Mouse (Mus musculus): ENCODE results near the gene Cenpo.

The Cenpo gene

DNA sequence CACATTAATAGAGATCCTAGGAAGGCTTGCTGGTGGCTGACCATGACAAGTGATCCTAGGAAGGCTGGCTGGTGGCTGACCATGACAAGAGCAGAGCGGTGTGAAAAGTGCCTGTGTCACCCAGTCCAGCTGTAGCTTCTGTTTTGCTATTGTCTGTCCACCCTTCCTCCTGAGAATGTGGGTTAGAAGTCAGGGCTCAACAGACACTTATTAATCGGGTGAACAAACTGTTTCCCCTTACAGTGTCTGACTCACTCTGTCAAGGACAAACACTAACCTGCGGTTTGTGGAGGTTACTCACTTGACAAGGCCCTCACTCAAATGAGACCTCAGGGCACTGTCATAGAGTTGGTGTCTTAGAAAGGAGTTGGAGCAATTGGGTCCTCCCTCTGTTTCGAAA is 35.4 kb downstream of the Cenpo start:
- no peak for DNase-seq

DNA sequence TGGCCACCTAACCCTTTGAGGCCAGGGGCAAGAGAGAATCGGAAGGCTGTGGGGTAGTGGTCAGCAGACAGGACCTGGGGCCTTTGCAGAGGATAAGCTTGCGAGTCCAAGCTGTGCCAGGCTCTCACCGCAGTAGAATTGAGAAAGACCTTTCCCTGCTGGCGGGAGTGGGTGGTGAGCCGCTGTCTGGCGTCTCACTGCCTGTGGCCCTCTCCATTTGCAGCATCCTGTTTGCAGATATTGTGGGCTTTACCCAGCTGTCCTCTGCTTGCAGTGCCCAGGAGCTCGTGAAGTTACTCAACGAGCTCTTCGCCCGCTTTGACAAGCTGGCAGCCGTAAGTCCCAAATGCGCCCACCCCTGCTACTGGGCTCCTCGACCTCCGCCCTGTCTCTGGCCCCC is 39.5 kb downstream of the Cenpo start:
- DNase-seq: no peak

DNA sequence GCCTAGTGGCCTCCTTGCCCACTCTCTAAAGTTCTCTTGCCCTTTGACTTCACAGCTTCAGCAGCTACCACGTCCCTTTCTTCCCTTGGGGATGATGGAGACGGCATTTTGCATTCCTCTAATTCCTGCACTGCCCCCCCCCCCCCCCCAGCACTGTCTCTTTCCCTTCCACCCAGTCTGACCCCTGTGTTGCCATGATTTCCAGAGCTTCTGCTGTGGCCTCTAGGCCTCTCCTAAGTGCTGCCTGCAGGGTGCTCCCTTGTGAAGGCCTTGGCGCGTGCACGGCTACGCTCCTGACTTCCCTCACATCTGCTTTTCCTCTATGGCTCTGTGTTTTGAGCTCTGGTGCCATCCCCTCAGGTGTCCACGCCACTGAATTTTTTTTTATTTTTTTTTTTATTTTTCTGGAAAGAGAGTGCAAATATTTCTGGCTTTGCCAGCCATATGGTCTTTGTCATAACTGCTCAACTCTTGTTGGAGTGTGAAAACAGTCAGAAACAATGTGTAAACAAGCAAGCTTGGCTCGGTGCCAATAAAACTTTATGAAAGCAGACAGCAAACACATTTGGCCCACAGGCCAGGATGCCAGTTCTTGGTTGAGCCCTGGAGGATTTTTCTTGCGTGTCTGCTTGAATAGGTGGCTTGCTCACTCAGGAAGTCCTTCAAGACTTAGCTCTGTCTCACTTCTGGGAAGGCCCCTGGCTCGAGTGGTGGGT is 40.9 kb downstream of the Cenpo start:
- DNase-seq: peak; percentile 60

DNA sequence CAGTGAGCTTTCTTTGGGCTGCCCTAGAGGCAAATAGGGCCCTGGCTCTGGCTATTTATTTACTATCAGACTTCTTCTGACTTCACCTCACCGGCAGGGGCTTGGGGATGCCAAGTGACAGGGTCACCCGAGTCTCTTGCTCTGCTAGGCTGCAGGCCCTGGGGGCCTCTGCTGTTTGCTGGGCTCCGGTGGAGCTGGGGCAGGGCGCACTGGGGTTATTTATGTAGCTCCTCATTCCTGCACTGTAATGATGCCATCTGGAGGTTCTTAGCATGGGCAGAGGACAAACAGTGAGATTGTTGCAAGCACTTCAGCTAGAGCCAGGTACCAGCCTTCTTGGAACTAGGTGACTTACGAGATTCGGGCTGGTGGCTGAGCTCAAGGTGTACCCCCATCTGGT is 41.6 kb downstream of the Cenpo start:
- peak; percentile 42 for DNase-seq

DNA sequence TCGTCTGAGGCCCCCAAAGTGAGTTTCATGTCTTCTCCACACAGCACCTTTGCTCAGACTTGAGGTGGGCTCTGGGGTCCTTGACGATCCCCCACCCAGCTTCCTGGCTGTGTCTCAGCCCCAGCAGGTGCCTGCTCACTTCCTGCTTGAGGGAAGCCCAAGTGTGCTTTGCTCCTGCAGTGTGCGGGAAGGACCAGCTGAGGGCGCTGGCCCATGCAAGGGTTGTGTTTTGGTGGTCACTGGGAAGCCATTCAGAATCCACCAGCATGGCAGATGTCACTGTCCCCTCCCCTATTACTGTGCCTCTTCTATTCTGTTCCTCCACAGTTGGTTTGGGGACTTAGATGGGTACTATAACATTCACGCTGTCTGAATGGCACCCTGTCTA is 45.0 kb downstream of the Cenpo start:
- peak; percentile 39 for DNase-seq

DNA sequence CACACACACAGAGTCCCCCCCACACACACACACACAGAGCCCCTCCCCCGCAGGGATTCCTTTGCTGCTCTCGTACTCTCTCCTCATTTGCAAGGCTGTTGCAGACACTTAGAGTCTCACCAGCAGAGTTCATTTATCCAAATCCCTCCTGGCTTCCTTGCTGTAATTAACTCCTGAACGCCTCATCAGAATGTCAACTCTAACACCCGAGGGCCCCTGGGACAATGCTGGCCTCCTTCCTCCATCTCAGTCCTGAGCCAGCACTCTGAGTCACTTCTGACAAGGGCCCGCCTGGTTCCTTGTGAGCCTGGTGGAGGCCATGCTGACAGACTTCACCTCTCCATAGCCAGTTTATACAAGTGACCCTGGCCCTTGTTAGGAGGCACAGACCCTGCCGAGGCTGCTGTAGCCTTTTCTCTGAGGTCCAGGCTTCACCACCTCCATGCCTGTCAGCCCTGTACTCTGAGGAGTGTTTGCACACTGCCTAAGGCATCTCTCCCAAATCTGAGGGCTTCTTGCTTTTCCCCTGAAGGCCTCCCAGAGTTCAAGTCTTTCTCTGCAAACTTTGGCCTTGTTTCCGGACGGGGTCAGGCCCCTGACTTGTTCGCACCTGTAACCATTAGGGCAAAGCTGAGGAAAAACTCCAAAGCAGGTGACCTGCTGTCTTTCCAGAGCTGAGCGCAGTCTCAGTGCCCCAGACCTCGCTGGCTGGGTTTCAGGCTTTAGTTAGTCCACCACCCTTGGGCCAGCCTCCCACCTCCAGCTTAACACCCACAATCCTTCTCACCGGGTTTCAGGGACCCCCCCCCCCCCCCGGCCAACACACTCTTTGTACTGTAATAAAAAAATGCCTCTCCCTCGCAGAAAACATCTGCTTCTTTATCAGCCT is 45.7 kb downstream of the Cenpo start:
- DNase-seq: peak; percentile 78

DNA sequence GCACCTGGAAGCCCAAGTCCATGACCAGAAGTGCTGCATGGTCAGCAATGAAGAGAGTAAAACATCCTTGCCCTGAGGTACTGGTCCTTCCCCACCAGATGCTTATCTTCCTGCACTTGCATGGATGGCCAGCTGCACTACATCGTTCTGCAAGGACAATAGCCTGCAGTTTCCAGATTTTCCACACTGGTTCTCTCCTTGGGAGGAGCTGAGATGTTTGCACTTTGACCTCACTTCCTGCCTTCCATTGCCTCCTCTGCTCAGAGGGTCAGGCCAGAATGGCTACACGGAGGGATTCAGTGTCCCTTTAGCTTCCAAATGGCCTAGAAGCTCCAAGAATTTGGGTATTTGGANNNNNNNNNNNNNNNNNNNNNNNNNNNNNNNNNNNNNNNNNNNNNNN is 49.4 kb downstream of the Cenpo start:
- DNase-seq: peak; percentile 45

DNA sequence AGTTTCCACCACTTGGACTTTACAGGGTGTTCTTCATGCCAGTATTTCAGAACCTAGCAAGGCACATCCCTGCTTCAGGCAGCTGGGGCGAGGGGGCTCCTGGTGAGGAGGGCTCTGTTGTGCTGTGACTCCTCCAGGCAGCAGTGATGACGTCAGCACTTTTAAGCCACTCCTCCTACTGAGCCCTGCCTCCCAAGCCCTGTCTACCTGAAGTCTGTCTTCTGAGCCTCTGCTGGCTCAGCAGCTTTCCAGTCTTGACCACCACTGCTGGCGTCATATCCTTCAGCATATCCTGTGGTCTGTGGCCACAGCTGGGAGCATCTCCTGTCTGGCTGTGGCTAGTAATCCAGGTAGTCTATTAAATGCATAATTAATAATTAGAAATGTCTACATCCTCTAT is 53.6 kb downstream of the Cenpo start:
- no peak for DNase-seq

DNA sequence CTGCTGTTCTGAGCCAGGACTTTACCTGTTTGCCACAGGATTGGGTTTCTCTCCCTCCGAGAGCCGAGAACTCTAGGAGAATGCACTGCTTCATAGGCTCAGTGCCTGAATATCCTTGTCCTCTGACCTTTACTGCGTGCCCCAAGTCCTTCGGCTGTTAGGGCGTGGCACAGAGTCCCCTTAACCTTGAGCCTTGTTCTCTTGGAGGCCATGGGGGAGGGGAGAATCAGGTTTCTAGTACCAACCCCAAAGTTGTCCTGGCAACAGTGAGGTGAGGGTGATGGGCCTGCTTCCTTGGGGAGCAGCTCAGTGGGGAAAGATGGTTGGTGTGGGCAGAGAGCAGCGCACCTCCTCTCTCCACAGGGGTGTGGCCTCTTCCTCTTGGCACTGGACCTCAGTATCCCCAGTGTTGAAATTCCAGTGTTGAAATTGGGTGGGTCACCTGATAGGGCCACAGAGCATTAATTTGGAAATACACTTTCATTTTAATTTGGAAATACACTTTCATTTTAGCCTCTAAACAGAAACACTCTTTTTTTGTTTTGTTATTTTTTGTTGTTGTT is 54.3 kb downstream of the Cenpo start:
- no peak for DNase-seq

DNA sequence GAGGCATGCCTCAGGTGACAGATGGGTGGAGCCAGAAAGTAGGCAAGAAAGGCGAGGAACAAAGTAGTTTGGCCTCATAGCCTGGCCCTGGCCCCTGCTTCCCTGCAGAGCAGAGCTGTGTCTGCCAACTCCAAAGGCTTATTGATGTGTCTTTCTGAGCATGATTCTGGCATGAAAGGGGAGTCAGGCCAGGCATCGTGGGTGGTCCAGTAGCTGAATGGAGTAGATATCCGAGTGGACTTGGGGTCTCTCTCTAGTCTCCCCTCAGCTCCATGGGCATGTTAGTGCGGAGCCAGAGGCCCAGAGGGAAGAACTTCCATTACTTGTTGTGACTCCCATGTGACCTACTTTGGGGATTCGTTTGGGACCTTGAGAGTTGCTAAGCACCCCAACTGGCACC is 55.3 kb downstream of the Cenpo start:
- DNase-seq: no peak

DNA sequence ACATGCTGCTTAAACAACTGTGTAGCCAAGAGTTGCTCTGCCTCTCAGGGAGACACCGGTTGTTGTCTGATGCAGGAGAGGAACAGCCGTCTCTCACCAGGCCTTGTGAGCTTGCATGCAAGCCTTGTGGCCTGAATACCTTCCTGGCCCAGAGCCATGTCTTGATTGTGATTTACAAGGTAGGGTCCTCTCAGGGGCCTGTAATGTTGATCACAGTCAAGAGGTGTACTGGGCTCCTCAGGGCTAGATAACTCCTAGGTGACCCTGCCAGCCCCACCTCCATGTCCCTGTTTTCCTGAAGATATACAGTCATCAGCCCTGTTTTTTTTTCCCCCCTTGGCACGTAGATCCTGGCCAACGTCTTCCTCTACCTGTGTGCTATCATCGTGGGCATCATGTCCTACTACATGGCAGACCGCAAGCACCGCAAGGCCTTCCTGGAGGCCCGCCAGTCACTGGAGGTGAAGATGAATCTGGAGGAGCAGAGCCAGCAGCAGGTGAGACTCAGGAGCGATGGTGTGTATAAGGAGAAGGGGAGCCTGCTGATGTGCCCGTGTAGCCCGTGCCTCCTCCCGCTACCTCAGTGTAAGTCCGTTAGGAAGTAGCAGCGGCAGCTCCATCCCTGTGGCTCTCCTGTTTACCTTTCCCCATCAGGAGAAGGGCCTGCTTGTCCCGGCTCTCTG is 60.8 kb downstream of the Cenpo start:
- DNase-seq: no peak

DNA sequence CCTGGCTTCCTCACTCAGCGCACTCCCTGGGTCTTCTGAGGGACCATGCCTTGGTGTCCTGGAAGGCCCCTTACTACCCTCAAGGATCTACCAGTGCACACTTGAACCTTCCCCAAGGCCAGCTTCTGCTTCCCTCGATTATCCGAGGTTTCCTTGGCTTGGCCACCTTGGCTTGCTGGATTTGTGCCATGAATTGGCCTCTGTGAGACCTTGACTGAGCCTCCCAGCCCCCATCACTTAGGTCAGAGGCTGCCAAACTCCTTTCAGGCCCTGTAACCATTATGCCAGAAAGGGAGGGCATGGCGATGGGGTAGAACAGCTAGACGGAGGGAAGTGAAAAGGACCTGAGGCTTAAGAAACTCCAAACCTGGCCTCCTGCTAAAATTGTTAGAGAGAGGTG is 64.5 kb downstream of the Cenpo start:
- DNase-seq: no peak

DNA sequence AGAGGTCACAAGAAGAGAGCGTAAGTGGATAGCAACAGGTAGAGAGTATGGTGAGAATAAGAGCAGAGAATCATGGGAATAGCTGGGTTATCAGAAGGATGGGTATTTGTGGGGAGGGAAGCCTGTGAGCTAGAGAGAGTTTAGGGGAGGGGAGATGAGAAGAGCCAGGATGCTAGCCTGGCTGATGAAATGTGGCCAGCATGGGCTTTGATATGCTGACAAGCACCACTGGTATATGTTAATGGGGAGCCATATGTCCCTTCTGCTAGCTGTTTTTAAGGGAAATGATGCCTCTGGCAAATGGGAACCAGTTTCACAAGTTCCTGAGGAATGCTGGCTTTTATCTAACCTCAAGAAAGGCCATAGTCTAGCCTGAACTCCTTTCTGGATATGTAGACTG is 65.0 kb downstream of the Cenpo start:
- no peak for DNase-seq

DNA sequence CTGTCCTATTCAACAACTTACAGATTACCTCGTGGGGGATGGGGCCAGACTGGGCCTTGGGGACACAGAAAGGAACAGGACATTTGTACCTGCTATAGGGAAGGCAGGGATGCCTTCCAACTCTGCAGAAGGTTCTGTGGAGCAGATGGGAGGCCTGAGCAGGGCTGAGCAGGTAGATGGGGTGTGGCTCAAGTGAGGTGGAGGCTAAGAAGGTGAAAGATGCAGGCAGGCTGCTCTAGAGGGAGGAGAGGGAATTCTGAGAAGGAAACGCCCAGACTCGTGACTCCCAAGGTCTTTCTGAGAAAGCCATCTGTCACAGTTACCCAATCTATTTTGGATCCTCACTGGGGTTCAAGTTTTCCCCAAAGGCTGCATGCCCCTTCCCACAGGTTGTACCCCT is 67.1 kb downstream of the Cenpo start:
- no peak for DNase-seq

DNA sequence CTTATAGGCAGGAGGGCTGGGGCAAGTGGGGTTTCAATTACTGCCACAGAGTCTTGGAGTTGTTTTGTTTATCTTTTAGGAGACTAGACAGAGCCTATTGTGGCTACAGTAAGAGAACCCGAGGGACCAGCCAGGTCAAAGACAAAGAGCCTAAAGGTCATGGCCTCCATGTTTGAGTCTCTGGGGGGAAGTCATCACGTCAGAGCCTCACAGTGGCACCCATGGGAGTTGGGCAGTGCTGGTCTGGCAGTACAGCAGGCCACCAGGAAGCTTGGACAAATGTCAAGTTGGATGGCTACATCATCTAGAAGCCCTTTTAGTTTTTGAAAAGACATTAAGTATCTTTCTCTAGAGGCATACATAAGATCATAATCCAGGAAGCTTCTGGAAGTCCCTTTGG is 71.2 kb downstream of the Cenpo start:
- DNase-seq: no peak

DNA sequence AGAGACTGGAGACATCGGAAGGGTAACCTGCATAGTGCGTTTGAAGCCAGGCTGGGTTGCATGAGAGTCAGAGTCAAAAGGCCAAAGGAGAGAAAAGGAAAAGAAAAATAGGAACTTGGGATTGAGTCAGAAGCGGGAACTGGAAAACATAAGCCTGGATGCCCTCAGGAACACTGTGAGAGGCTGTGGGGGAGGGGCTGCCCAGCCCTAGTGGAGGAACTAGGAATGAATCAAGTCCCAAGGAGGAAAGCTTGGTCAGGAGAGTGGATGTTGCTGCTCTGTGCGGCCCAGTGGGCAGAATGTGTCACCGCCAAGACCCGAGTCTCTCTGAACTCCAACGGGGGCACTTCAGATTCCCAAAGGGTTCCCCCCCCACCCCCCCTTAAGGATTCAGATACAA is 73.8 kb downstream of the Cenpo start:
- peak; percentile 36 for DNase-seq

DNA sequence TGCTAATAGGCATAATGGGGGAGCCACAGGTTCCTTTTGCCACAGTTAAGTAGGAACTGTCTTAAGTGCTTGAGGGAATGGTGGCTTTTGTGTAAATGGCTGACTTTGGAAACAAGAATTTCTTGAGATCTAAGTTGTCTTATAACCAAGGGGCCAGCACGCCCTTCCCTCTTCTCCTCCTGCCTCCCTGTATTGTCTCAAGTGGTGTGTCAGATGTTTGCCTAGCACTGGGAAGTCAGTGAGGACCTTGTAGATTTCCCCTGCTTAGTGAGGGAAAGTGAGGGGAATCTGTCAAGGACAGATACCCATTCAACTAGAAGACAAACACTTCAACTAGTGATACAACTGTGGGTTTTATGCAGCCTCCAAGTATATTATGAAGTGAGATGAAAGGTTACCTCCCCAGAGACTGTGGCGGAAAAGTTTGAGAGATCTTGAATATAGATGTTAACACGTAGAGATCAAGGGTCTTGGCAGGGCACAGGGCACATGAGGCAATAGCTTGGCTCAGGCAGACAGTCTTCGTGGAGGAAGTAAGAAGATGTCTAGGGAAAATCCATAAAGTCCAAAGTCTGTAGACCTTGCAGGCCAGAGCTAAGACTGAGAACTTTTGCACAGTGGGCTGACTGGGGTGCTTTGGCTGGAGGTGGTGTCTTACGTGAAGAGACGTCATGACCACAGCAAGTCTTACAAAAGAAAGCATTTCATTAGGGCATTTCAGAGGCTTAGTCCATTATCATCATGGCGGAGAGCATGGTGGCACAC is 75.0 kb downstream of the Cenpo start:
- no peak for DNase-seq

DNA sequence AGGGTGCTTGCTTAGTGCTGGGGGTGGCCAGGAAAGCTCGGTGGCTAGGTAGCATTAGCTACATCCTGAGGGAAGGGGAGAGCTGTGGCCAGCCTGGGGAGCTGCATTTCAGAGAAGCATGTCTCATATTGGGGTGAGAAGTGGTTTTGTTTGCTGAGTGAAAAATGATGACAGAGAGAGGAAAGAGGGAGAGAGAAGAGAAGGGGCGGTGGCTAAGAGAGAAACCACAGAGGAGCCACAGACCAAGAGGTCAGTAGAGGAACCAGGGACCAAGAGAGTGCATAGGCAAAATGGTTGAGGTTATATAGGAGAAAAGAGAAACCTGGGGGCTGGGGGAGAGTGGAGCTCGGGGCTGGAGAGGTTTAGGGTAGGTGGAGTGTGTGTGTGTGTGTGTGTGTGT is 75.9 kb downstream of the Cenpo start:
- DNase-seq: no peak

DNA sequence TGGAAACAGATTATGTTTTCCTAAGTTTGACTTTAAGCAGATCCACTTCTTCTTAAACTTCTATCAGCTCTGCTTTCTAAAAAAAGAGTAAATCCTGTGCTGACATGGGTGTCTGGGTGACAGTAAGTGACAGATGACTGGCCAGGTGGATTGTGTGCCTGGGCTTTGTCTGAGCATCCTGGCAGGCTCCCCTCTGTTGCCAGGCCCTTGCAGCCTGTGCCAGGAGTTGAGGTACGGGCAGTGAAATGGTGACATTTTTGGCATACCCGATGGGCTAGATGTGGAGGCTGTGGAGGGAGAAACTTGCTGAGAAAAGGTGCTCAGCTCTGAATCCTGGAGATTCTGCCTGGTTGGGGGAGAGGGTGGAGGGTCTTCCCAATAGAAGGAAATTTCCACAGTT is 76.6 kb downstream of the Cenpo start:
- DNase-seq: no peak

DNA sequence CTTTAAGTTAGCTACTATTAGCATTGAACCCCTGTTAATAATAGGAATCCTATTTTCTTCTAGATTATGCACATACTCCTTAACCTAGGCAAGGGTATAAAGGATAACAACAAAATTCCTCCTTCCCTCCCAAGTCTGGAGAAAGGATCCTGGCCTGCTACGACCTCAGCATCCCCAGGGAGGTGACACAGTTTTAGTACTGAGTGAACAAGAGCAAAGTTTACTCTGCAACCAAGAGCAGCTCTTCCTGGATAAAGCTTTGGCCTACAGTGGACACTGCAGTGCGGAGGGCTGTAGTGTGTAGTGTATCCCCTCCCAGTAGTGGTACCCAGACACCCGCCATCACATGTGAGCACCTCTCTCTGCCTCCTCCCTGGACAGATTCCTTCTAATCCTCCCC is 82.1 kb downstream of the Cenpo start:
- DNase-seq: no peak

DNA sequence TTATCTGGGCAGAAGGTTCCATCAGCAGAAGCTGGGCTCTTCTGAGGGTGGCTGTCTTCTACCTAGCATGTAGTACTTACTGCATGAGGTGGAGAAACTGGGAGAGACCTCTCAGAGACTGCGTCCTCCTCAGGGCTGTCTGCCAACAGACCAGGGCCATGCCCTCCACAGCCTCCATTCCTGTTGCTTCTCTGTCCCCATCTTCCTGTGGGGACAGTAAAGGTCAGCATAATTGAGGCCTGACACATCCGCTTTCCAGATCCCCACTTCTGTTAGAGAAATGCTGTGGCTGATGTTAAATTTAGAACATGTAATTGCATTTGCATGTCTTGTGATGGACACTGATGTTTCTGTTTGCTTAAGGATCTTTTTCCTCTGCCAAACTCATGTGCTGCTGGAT is 83.2 kb downstream of the Cenpo start:
- no peak for DNase-seq

Data from kidney, postnatal 10 days (tissue).